Mouse (Mus musculus): Measurements from ENCODE around the gene Nlrp4f. TPM values are rescaled to one million over a fixed set of nuclear protein-coding genes. Genes with fewer than 3 reads are reported as not detected.

Gene Nlrp4f
- polyA plus RNA-seq, 1 experiment from 2014 or later, result not detected

DNA sequence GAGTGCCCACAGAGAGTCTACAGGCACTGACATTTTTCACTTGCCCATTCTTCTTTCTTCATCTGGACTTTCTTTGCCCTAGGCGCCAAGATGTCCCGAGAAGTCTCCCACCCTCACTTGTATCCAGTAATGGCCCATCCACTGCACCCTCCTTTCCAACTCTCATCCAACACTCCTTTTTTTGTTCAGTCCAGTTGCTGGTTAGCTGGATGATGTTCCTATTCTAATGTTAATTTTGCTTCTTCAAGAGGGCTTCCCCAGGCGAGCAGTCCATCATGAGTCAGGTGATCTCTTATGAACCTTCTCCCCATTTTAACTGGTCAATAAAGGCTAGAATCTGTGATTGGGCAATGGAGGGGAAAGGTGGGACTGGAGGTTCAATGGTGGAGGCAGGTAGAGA, 31.7 kb downstream of the Nlrp4f start:
- H3K27me3 ChIP-seq (replicated peaks; ENCODE audit: insufficient read depth, low read length), result no peaks in the 10 kb centered on the region
- no peaks in the 10 kb centered on the region for H3K36me3 ChIP-seq (ENCODE audit: insufficient read depth, low read length)
- WGBS, result 67% methylated on average over 3 of the region's 3 CpGs
- H3K4me3 ChIP-seq (ENCODE audit: low read depth, low read length), result no peak overlapping the region
- no peak overlapping the region for H3K4me2 ChIP-seq (replicated peaks; ENCODE audit: low read depth, low read length)
- ATAC-seq (no peak), DNase-seq (ENCODE audit: low spot score) (no peak)
- no peaks in the 10 kb centered on the region for H3K9me3 ChIP-seq (ENCODE audit: low read length)
- H3K27ac ChIP-seq (ENCODE audit: low read length), result no peak overlapping the region
- no peaks in the 10 kb centered on the region for H3K4me1 ChIP-seq (ENCODE audit: insufficient read depth, low read depth, low read length)
- H3K9ac ChIP-seq (replicated peaks; ENCODE audit: low read depth), result no peak overlapping the region
- no peak for TF ChIP-seq CTCF (IDR thresholded peaks at IDR 0.05)
- TF ChIP-seq EP300 (IDR thresholded peaks at IDR 0.05), result no peak

GRCm38 (mm10) chr13:65149940-65150339, 55.8 kb downstream of the Nlrp4f start, which contains the start of gene Olfr466:
Olfr466 (plus strand) TSS chr13:65150240.
- ATAC-seq, result no peak

GRCm38 (mm10) chr13:65137789-65138188, 68.0 kb downstream of the Nlrp4f start, which contains the start of gene Olfr465-ps1:
Olfr465-ps1 (plus strand) TSS chr13:65138089.
- H3K27ac ChIP-seq (ENCODE audit: low read length), result no peak within 1 kb of the TSS
- no peak within 1 kb of the TSS for H3K9ac ChIP-seq (replicated peaks; ENCODE audit: low read depth)
- no peaks in the 10 kb centered on the region for H3K36me3 ChIP-seq (ENCODE audit: insufficient read depth, low read length)
- no peaks in the 10 kb centered on the region for H3K4me1 ChIP-seq (ENCODE audit: insufficient read depth, low read depth, low read length)
- ATAC-seq (no peak), DNase-seq (ENCODE audit: low spot score) (no peak)
- 73% methylated on average over 4 of the region's 4 CpGs for WGBS
- H3K4me2 ChIP-seq (replicated peaks; ENCODE audit: low read depth, low read length), result no peak within 1 kb of the TSS
- H3K9me3 ChIP-seq (ENCODE audit: low read length), result no peaks in the 10 kb centered on the region
- no peaks in the 10 kb centered on the region for H3K27me3 ChIP-seq (replicated peaks; ENCODE audit: insufficient read depth, low read length)
- no peak for TF ChIP-seq CTCF (IDR thresholded peaks at IDR 0.05)
- no peak for TF ChIP-seq EP300 (IDR thresholded peaks at IDR 0.05)
- no peak within 1 kb of the TSS for H3K4me3 ChIP-seq (ENCODE audit: low read depth, low read length)

More at GRCm38 (mm10) chr13:65149940-65150339, 55.8 kb downstream of the Nlrp4f start, which contains the start of gene Olfr466:
- H3K4me3 ChIP-seq (ENCODE audit: low read depth, low read length), result no peak within 1 kb of the TSS
- no peak for DNase-seq (ENCODE audit: low spot score)
- no peak within 1 kb of the TSS for H3K27ac ChIP-seq (ENCODE audit: low read length)
- H3K27me3 ChIP-seq (replicated peaks; ENCODE audit: insufficient read depth, low read length), result no peaks in the 10 kb centered on the region
- no peak within 1 kb of the TSS for H3K4me2 ChIP-seq (replicated peaks; ENCODE audit: low read depth, low read length)
- no peak within 1 kb of the TSS for H3K9ac ChIP-seq (replicated peaks; ENCODE audit: low read depth)
- H3K4me1 ChIP-seq (ENCODE audit: insufficient read depth, low read depth, low read length), result no peaks in the 10 kb centered on the region
- TF ChIP-seq EP300 (IDR thresholded peaks at IDR 0.05) (no peak), CTCF (IDR thresholded peaks at IDR 0.05) (no peak)
- H3K36me3 ChIP-seq (ENCODE audit: insufficient read depth, low read length), result no peaks in the 10 kb centered on the region
- H3K9me3 ChIP-seq (ENCODE audit: low read length), result no peaks in the 10 kb centered on the region; the same call in 1 of the 2 replicates
- 75% methylated on average over 1 of the region's 1 CpGs for WGBS

Other genes starting within 250 kb of the Nlrp4f start
- not detected in 2 replicates for gene Spata31d1c, start 172.9 kb downstream of the Nlrp4f start, polyA plus RNA-seq (2015; fragmentation: Nextera tagmentation; extraction: Ambion mirVana)
- gene Prss47, start 153.2 kb downstream of the Nlrp4f start, polyA plus RNA-seq (2015; fragmentation: Nextera tagmentation; extraction: Ambion mirVana), result not detected in 2 replicates
- gene Mfsd14b, start 93.0 kb downstream of the Nlrp4f start, polyA plus RNA-seq (2015; fragmentation: Nextera tagmentation; extraction: Ambion mirVana), result 46.1 and 52.2 TPM in 2 replicates
- not detected in 2 replicates for gene Olfr465-ps1, start 67.9 kb downstream of the Nlrp4f start, polyA plus RNA-seq (2015; fragmentation: Nextera tagmentation; extraction: Ambion mirVana)
- not detected in 2 replicates for gene Olfr466, start 55.7 kb downstream of the Nlrp4f start, polyA plus RNA-seq (2015; fragmentation: Nextera tagmentation; extraction: Ambion mirVana)
- not detected in 2 replicates for gene Gm10775, start 53.6 kb upstream of the Nlrp4f start, polyA plus RNA-seq (2015; fragmentation: Nextera tagmentation; extraction: Ambion mirVana)
- 7.0 and 7.7 TPM in 2 replicates for gene Zfp369, start 72.8 kb upstream of the Nlrp4f start, polyA plus RNA-seq (2015; fragmentation: Nextera tagmentation; extraction: Ambion mirVana)

All from lung, postnatal 0 days (tissue).